Mouse (Mus musculus) left cerebral cortex, postnatal 25 days (tissue): ENCODE results near the gene Rnf135. TPM values are rescaled to one million over a fixed set of nuclear protein-coding genes. Genes with fewer than 3 reads are reported as not detected.
"Not testable (repeated sequence)": the region's sequence is repeated elsewhere in the genome, so short reads cannot be mapped to it uniquely, and the experiment has no call there.

Experiments used
- DNase-seq, 2 experiments: peaks; one replicate each; pipeline ENCODE4 v3.0.0; 2022; ENCODE audit warnings: low spot score in 2 of 2, mixed read lengths in 1 of 2
- intact Hi-C: fragments of 180-260 bp; cut with DNase I; formaldehyde crosslinking; loops from one replicate; pipeline ENCODE4 v1.15.1; 2025
- total RNA-seq, 2 experiments: library from RNA; stranded (reverse); gene quantifications; 2 replicates each; pipeline ENCODE4 v1.2.3; 2021

Rnf135 gene
- total RNA-seq, 2 experiments from 2014 or later = 3.4 to 4.1 TPM

GRCm38 (mm10) chr11:80156841-80157240 is 26.8 kb upstream of the Rnf135 start:
- no peak for DNase-seq
- intact Hi-C loops = no loop called here

DNA sequence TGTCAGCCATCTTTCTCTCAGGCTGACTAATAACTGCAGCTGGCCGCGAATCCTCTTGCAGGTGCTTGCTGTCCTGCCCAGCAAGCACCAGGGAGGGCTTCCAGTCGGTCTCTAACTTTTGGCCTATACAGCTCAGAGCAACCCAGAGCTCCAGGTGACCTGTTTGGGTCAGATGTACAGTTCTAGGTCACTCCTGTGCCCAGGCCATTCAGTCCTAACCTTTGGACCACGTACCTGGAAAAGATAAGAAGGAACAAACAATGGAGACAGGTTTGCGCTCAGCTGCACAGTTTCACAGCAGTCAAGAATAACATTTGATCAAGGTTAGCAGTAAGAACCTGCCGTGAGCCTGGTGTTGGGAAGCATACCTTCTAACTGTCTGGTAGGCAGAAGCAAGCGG is 24.6 kb upstream of the Rnf135 start:
- intact Hi-C loops = no loop called here
- no peak for DNase-seq

GRCm38 (mm10) chr11:80161041-80161440 is 22.6 kb upstream of the Rnf135 start:
- intact Hi-C loops = no loop called here
- DNase-seq = no peak

- intact Hi-C loops = no loop called here
- DNase-seq = no peak
Observed at GRCm38 (mm10) chr11:80163362-80164116, 20.1 kb upstream of the Rnf135 start.

DNA sequence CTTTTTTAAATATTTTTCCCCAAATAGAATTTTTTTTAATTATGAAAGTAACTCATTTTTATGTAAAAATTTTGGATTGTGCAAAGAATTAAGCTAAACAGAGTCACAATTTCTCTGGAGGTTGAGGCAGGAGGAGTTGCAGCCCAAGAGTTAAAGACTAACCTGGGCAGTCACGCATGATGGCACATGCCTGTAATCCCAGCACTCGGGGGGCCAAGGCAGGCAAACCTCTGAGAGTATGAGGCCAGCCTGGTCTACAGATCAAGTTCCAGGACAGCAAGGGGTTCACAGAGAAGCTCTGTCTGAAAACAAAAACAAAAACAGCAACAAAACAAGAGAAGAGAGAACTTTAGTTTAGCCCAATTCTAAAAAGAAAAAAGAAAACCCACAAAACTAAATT is 19.4 kb upstream of the Rnf135 start:
- no peak for DNase-seq
- intact Hi-C loops = no loop called here

- DNase-seq = no peak
- intact Hi-C loops = no loop called here
Observed at GRCm38 (mm10) chr11:80168121-80168520, 15.5 kb upstream of the Rnf135 start.

DNA sequence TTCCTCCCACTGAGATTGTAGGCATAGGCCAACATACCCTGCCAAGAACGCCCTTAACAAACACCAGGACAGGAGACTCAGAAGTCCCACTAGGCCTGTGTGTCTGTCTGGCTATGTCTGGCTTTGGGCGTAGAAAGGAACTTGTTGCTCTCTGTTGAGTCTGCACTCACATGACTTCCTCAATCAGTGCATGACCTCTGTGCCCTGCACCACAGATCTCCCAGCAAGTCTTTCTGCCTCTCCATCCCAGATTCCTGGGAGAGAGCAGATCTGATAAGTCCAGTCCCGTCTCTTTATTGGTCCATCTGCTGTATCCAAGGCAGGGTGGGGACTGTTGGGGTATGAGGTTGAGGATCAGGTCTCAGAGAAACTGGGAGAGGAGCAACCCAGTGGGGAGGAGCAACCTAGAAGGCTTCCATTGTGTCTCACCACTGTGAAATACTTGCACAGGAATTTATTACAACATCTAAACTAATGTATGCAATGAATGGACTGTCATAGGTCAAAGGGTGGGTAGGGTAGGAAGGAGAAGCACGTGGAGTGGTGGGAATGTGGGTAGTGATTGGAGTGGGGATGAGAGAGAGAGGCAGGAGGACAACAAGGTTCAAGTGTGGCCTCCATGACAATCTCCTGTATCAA is 14.9 kb upstream of the Rnf135 start:
- peak in 1 of 2 experiments; percentile 21 for DNase-seq
- intact Hi-C loops = no loop called here

DNA sequence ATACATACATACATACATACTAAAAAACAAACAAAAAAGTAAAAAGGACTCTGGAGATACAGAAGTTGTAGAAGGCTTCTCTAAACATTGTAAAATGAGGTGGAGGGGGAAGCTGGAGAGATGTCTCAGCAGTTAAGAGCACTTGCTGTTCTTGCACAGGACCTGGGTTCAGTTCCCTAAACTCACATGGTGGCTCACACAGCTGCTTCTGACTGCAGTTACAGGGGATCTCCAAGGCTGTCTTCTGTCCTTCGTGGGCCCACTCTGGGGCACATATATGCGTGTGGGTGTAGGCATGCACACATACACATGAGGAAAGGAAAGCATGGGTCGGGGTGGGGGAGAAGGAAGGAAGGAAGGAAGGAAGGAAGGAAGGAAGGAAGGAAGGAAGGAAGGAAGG is 14.0 kb upstream of the Rnf135 start:
- intact Hi-C loops = no loop called here

GRCm38 (mm10) chr11:80170351-80170750 is 13.3 kb upstream of the Rnf135 start:
- intact Hi-C loops = no loop called here
- DNase-seq = no peak

More for the DNA sequence above, 14.0 kb upstream of the Rnf135 start:
- no peak for DNase-seq

GRCm38 (mm10) chr11:80171884-80172283 is 11.8 kb upstream of the Rnf135 start:
- intact Hi-C loops = no loop called here

GRCm38 (mm10) chr11:80173963-80174670 is 9.5 kb upstream of the Rnf135 start:
- DNase-seq = no peak
- intact Hi-C loops = no loop called here

More at GRCm38 (mm10) chr11:80171884-80172283, 11.8 kb upstream of the Rnf135 start:
- DNase-seq = peak in 1 of 2 experiments; percentile 17

- DNase-seq = peak in 1 of 2 experiments; percentile 25
- intact Hi-C loops = no loop called here
Observed at GRCm38 (mm10) chr11:80176911-80177895, 6.4 kb upstream of the Rnf135 start.

DNA sequence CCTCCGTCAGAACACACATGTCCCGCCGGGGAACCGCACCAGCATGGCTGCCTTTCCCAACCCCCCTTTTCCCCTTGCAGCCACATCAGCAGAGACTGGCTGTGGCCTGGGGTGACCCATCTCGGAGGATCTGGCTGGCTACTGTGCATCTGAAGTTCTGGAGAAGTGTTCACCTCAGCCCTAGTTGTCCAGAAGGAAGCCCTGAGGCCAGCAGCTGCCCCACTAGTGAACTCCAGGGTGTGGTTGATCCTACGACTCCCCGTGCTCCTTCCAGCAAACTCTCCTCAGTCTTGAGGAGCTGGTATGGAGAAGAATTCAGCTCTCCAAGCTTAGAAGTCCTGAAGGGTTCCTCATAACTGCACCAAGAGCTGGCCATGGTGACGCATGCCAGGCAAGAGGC is 5.3 kb upstream of the Rnf135 start:
- intact Hi-C loops = no loop called here
- DNase-seq = no peak

DNA sequence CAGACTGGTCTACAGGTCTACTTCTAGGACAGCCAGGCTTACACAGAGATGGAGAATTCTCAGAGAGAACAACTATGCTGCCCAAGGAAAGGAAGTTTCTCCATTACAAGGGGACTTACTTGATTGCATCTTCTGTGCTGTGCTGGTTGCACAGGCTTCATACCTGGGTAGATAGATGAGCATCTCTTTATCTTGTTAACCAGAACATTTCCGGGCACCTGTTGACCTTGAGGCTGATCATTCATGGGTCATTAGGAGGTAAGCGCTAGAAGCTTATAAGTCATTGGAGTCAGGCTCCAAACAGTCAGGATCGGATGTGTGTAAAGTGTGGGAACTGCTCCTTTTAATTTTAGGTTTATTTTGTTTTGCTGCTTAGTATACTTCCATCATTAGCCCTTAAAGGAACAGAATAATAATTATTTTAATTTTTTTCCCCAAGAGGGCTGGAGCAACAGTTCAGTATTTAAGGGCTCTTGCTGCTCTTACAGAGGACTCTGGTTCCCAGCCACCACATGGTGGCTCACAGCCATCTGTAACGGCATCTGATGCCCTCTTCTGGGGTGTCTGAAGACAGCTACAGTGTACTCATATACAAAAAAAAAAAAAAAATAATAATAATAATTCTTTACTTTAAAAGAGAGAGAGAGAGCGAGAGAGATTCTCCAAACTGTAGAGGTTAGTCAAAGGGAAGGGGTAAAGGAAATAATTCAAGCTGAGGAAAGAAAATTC is 2.5 kb upstream of the Rnf135 start:
- intact Hi-C loops = no loop called here
- no peak for DNase-seq

DNA sequence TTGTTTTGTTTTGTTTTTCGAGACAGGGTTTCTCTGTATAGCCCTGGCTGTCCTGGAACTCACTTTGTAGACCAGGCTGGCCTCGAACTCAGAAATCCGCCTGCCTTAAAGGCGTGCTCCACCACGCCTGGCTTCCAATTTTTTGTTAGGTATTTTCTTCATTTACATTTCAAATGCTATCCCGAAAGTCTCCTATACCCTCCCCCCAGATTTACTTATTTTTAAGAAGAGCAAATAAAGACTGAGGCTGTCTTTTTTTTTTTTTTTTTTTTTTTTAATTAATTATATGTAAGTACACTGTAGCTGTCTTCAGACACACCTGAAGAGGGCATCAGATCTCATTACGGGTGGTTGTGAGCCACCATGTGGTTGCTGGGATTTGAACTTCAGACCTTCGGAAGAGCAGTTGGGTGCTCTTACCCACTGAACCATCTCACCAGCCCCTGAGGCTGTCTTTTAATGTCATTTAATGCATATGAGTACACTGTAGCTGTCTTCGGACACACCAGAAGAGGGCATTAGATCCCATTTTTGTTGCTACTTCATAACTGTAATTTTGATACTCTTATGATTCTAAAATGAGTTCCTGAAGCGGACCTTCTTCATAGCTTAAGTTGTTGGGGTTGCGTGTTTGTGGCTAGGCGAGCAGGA is 472 bp upstream of the Rnf135 start:
- DNase-seq, intact Hi-C loops: not testable (repeated sequence)

- intact Hi-C loops = loop anchor here (2.0 kb wide), 1 partner anchor 24 kb away; the partner anchor contains the start of gene Rhot1
- DNase-seq = no peak
Observed at GRCm38 (mm10) chr11:80184531-80185071, 950 bp downstream of the Rnf135 start.

DNA sequence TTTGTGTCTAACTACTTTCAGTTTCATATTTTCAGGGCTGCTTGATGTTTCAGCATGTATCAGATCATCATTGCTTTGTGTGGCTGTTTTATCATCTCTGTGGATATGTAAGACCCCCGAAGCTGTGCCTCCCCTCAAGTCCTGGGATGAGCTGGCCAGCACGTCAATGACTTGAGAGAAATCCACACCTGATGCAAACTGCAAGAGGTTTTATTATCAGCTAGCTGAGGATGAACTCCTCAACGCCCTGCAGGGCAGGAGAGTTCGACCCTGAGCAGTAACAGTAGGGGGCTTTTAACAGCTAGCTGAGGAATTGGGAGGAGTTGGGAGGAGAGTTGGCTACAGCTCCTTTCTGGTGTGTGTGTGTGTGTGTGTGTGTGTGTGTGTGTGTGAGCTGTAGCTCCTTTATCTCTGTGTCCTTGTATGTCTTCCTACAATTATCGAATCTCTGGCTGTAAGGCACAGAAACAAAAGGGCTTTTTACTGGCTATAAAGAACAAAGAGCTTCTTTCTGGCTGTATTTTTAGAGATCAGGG is 1.9 kb downstream of the Rnf135 start:
- intact Hi-C loops = loop anchor here (2.0 kb wide), 1 partner anchor 23 kb away; the partner anchor contains the start of gene Rhot1
- not testable (repeated sequence) for DNase-seq

GRCm38 (mm10) chr11:80190280-80190679 is 6.6 kb downstream of the Rnf135 start:
- intact Hi-C loops = no loop called here
- DNase-seq = no peak
